Mouse (Mus musculus) testis, adult 2 months (tissue): ENCODE data around the gene Smpx.

Source experiments
- CTCF ChIP-seq: fragments of 200-500 bp; IDR thresholded peaks from 2 replicates; pipeline ENCODE4 v1.5.1; 2012; ENCODE audit warnings: low read depth, mild to moderate bottlenecking, inconsistent platforms, low read length, moderate library complexity; ENCODE audit not compliant: control insufficient read depth, insufficient read depth, insufficient replicate concordance
- POLR2A ChIP-seq: fragments of 200-500 bp; IDR thresholded peaks from 2 replicates; pipeline ENCODE4 v1.6.1; 2012; ENCODE audit warnings: low read depth, mild to moderate bottlenecking, inconsistent platforms, low read length, moderate library complexity; ENCODE audit not compliant: control insufficient read depth

- TF ChIP-seq CTCF: no peak
- TF ChIP-seq POLR2A: no peak
Measured at GRCm38 (mm10) chrX:157747815-157748544, 49.3 kb downstream of the Smpx start.
